Mouse (Mus musculus) cortical plate, adult 2 months (tissue): ENCODE results near the gene Myo9b.

Experiments
- CTCF ChIP-seq: fragments of 200-500 bp; IDR thresholded peaks from 2 replicates; pipeline ENCODE4 v1.5.1; 2011; ENCODE audit warnings: mild to moderate bottlenecking, control low read depth, low read length; ENCODE audit not compliant: insufficient read depth; ENCODE audit errors: extremely low read depth
- POLR2A ChIP-seq: fragments of 200-500 bp; IDR thresholded peaks from 2 replicates; pipeline ENCODE4 v1.6.1; 2011; ENCODE audit warnings: mild to moderate bottlenecking, low read length, control low read depth; ENCODE audit not compliant: insufficient read depth; ENCODE audit errors: extremely low read depth

DNA sequence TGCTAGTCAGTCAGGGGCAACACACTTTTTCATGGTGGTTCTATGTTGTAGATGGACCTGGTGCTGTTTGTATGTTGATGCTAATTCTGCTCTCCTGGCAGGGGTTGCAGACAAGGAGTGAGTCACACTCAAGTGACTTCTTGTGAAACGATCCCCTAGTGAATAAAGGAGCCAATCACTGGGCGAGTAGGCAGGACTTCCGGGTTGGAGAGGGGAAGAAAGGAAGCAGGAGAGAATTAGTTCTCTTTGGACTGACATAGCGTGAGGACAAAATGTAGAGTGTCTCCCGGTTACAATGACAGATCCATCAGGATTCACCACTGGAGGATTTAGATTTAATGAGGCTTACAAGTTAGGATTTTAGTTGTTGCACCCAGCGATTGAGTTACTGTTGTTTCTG lies 37.9 kb downstream of the Myo9b start:
- TF ChIP-seq CTCF = no peak
- TF ChIP-seq POLR2A = no peak
